Mouse (Mus musculus): ENCODE measurements around the gene E330014E10Rik.
A peak's percentile ranks its signal among the peaks of the same experiment; 100 is the strongest.
"Not testable (repeated sequence)": the region's sequence is repeated elsewhere in the genome, so short reads cannot be mapped to it uniquely, and the experiment has no call there.

Gene E330014E10Rik

DNA sequence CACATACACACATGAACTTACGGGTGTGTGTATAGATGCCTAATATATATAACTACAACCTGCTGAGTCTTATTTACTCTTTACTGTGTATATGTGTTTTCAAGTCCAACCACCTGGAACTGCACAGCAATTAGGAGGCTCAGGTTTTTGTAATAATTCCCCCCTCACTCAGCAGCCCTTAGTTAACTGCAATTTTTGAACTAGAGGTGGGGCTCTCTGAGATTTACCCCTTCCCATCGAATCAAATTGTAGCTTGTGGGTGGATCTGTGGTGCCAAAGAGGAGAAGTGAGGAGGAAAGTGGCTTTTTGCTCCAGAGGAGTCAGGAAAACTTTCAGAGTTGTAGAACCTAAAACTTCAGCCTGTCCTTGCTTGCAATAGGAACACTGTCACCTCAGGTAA lies at the start of gene E330014E10Rik:
Gene E330014E10Rik, plus strand, starts transcription at position 301 of the 400 bp plus-strand sequence.
- not testable (repeated sequence) for DNase-seq

DNA sequence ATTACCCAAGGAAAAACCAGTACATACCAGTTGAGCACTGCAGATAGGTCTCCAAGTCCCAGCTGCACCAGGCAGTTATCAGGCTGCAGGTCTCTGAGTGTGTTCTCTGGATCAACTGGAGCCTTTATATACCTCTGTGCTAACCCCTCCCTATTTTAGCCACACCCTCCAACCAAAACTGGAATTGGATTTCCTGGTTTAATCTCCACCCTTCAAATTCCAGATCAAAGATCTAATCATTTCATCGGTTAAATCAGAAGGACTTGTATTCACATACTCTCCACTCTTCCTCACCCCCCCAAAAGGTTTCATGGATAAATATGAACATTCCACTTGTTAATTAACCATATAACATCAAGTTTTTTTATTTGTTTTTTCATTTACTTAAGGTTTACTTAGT lies 39.7 kb upstream of the E330014E10Rik start, which contains the start of gene Gm7978:
Gene Gm7978, minus strand, starts transcription at position 101 of the 400 bp plus-strand sequence.
- not testable (repeated sequence) for DNase-seq

DNA sequence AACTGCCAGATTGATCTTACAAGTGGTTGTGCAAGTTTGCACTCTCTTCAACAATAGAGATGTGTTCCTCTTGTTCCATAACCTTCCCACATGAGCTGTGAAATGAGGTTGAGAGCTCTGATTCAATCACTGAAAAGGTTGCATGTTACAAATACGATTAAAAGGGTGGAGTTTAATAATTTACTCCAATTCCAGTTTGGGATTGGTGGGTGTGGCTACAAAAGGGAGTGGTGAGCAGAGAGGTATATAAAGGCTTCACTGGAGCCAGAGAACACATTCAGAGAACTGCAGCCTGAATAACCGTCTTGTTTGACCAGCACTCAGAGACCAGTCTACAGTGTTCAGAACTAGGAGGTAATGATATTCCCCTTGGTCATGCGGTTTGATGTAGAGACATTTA lies 34.1 kb upstream of the E330014E10Rik start, which contains the start of gene Gm7982:
Gene Gm7982, plus strand, starts transcription at position 301 of the 400 bp plus-strand sequence.
- not testable (repeated sequence) for DNase-seq

DNA sequence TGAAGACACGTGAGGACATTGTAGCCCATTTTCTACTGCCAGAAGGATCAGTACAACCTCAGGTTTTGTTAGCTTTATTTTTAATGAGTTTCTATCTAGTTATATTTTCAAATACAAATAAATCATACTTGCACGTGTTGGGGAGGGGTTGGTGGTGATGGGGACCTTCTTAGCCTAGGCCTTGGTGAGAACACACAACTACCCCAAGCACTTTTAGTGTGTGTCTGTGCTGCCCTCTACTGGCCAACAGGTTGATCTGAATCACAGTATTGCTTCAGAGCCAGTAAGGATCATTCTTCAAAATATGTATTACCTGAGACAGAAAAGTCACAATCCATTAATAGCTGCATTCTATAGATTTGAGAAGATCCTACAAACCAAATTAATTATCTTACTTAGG lies 35.1 kb downstream of the E330014E10Rik start:
- peak in 1 of 2 experiments; percentile 18 for DNase-seq

- no peak for DNase-seq
Measured at GRCm38 (mm10) chr5:95836580-95836979, 60.8 kb downstream of the E330014E10Rik start.

DNA sequence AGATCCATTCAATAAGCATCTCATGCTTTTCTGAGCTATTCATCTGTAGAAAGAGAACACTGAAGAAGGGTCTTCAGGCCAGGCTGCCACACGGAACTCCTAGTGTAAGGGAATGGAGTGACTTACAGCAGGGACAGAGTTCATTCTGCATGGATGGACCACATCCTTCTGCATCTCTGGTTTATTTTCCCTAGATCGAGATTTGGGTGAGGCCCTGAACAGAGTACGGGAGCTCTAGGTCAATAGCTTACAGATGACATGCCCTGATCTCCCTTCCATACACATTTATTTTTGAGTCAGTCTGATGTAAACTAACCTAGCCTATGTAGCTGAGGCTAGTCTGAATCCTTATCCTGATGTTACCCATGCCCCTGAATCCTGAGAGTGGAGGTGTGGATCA lies 78.2 kb downstream of the E330014E10Rik start:
- DNase-seq = no peak
